Mouse (Mus musculus) brain, embryonic 18.5 days (tissue): Measurements from ENCODE around the gene Krtap5-3.
"Not testable (repeated sequence)": the region's sequence is repeated elsewhere in the genome, so short reads cannot be mapped to it uniquely, and the experiment has no call there.

ENCODE experiments used
- DNase-seq: peaks from one replicate; pipeline ENCODE4 v3.0.0-alpha.2; 2012; ENCODE audit warnings: low read depth, low spot score

Krtap5-3 gene

DNA sequence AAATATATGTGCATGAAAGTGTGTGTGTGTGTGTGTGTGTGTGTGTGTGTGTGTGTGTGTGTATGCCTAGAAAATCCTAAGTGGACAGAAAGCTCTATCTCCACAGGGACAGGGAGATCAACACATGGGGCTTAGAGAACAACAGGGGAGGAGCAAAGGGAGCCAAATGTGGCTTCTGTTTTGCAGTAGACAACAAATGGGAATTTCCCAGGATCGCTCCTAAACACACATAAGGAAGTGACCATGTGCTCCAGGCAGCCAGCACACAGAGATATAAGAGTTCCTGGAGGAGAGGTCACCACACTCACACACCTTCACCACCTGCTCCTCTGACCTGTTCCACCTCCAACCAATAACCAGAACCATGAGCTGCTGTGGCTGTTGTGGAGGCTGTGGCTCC is at the start of gene Krtap5-3:
Krtap5-3 (plus strand) TSS at position 301 of the 400 bp plus-strand sequence.
- DNase-seq, result no peak

DNA sequence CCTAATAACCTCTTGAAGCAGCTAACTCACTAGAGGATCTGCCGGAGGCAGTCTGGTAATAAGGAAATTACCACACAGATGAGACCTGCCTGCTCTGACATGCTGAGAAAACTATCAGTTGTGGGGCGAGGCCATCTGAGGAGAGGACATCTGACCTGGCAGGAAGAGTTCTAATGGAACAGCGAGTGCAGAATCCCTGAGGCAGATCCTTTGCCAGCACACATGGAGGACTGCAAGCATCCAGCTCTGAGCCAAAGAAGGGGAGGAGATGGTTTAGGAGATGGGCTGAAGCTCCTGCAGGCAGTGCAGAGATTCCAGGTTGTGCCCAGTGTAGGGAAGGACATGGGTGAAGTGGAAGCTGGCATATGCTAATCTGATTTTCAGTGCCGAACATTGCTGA is 49.0 kb upstream of the Krtap5-3 start:
- no peak for DNase-seq

DNA sequence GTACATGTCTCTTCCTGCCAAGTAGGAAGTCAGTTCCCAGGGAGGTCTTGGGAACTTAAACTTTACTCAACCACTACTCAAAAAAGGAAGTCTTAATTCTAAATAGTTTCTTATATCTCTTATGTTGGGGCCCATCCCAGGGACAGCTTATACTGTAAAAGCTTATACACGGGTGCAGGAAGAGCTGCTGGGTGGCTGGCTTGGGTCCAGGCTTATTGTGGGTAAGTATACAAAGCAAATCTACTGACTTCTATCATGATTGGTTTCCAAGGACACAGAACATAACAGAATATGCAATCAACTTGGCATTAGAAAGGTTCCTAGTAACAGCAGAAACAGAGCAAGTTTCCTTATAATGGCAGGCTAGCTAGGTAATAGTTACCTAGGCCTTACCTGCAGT is 45.9 kb upstream of the Krtap5-3 start:
- DNase-seq, result no peak

GRCm38 (mm10) chr7:142157013-142157412 is 44.2 kb upstream of the Krtap5-3 start, which contains the start of gene Gm29735:
Gene Gm29735, minus strand, starts transcription at chr7:142157113.
- DNase-seq, result not testable (repeated sequence)

- DNase-seq, result no peak
These were observed 41.8 kb upstream of the Krtap5-3 start for GRCm38 (mm10) chr7:142159366-142159765.

DNA sequence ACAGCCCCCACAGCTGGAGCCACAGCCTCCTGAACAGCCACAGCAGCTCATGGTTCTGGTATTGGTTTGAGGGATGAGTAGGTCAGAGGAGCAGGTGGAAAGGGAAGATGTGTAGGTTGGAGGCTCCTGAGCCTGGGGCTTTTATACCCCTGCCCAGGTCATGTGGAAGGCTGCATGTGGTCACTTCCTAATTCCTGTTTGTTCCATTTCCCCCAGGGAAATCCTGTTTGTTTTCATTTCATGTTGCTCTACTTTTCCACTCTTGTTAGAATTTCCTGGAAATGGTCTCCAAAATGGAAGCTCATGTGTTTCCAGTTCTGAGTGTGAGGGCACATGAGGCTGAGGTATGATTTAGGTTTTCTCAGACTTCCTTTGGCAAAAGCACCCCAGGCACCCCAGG is 35.5 kb upstream of the Krtap5-3 start, which contains the start of gene Gm4553:
Gm4553 (minus strand) TSS at position 101 of the 400 bp plus-strand sequence.
- not testable (repeated sequence) for DNase-seq

DNA sequence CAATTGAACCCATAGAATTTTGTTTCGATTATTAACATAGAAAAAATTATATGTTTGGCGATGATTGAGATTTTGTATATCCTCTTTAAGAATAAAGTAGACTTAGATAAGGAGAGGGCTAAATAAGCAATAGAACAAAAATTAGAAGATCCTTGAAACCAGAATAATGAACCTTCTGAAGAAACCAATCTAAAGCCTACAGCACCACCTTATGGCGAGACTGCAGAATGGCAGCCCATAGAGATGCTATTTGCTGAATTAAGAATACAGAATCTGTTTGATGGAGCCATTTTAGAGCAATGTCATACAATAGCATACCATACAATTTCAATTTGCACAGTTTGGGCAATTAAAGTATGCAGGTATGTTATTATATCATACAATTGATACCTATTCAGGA is 31.3 kb upstream of the Krtap5-3 start:
- DNase-seq, result peak; percentile 14

DNA sequence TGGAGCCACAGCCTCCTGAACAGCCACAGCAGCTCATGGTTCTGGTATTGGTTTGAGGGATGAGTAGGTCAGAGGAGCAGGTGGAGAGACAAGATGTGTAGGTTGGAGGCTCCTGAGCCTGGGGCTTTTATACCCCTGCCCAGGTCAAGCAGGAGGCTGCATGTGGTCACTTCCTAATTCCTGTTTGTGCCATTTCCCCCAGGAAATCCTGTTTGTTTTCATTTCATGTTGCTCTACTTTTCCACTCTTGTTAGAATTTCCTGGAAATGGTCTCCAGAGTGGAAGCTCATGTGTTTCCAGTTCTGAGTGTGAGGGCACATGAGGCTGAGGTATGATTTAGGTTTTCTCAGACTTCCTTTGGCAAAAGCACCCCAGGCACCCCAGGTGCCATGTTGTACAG is 25.3 kb upstream of the Krtap5-3 start, which contains the start of gene Krtap5-2:
Krtap5-2 (minus strand) TSS at position 101 of the 400 bp plus-strand sequence.
- DNase-seq, result not testable (repeated sequence)

GRCm38 (mm10) chr7:142178685-142179084 is 22.5 kb upstream of the Krtap5-3 start:
- no peak for DNase-seq

GRCm38 (mm10) chr7:142181021-142181420 is 20.1 kb upstream of the Krtap5-3 start:
- DNase-seq, result no peak

GRCm38 (mm10) chr7:142188156-142188555 is 13.0 kb upstream of the Krtap5-3 start:
- DNase-seq, result no peak

DNA sequence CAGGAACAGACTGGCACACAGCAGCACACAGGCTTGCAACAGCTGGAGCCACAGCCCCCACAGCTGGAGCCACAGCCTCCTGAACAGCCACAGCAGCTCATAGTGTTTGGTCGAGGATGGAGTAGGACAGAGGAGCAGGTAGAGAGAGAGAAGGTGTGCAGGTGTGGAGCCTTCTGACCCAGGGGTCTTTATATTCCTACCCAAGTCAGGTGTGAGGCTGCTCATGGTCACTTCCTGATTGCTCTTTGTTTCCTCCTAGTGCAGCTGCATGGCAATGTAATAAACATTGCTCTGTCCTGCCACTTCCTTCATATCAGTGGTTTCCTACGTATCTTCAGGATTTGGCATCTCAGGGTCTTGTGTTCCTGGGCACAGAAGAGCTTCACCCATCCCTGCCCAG is 10.9 kb upstream of the Krtap5-3 start, which contains the start of gene Gm10153:
Gm10153 (minus strand) TSS at position 101 of the 400 bp plus-strand sequence.
- DNase-seq, result no peak

DNA sequence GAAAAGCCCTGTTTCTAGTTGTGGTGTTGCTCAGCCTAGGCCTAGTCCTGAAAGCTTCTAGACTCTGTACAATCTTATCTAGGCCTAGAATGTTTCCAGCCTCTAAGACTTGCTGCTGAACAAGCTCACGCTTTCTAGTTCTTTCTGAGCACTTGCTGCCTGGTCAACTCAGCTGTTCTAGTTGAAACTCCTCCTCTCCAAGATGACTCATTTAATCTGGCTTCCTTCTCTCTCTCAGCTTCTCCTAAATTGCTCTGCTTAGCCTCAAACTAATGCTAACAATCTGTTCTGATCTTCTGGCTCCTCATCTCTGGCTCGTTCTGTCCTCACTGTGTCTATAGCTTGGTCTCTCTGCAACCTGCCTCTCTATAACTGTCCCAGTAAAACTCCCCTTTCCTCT is 2.4 kb upstream of the Krtap5-3 start:
- DNase-seq, result no peak

DNA sequence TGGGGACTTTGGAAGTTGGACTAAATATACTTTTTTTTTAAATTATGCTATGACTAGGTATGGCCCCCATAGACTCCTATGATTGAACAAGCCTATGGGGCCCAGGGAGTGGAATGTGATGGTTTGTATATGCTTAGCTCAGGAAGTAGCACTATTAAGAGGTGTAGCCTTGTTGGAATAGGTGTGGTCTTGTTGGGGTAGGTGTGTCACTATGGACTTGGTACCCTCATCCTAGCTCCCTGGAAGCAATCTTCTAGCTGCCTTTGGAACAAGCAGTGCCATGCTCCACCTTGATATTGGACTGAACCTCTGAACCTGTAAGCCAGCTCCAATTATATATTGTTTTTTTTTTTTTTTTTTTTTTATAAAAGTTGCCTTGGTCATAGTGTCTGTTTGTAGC is 4.3 kb downstream of the Krtap5-3 start:
- no peak for DNase-seq

DNA sequence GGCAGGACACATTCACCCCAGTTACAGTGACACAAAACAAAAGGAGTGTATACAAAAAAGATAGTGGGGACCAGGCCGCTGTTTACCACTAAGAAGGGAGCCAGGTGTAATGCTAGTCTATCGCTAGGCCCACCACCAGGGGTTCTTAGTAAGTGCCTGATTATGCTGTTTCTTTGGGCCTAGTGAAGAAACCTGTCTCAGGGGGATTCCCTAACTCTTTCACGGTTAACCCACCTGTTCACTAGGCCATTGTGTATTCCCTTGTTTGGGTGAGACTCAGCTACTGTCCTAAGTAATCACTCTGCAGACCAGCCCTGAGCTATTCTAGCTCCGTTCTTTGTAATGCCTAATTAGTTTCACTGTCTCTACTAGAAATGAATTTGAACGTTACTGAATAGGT is 5.7 kb downstream of the Krtap5-3 start:
- not testable (repeated sequence) for DNase-seq

DNA sequence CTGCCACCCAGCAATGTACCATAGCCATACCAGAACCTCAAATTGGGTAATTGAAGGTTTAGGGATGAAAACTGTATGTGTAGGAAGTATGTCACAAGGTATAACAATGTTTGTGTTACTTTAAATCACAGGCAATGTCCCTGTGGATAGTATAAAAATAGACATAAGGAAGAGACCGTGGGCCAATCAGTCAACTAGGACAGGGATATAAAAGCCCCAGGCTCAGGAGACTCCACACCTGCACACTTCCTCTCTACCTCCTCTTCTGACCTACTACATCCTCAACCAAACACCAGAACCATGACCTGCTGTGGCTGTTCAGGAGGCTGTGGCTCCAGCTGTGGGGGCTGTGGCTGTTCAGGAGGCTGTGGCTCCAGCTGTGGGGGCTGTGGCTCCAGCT is 10.4 kb downstream of the Krtap5-3 start, which contains the start of gene Gm7579:
Gm7579 (plus strand) TSS at position 301 of the 400 bp plus-strand sequence.
- no peak for DNase-seq

DNA sequence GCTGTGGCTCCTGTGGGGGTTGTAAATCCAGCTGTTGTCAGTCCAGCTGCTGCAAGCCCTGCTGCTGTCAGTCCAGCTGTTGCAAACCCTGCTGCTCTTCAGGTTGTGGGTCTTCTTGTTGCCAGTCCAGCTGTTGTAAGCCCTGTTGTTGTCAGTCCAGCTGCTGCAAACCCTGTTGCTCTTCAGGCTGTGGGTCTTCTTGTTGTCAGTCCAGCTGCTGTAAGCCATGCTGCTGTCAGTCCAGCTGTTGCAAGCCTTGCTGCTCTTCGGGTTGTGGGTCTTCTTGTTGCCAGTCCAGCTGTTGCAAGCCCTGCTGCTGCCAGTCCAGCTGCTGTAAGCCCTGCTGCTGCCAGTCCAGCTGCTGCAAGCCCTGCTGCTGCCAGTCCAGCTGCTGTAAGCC is 11.0 kb downstream of the Krtap5-3 start:
- DNase-seq, result not testable (repeated sequence)

DNA sequence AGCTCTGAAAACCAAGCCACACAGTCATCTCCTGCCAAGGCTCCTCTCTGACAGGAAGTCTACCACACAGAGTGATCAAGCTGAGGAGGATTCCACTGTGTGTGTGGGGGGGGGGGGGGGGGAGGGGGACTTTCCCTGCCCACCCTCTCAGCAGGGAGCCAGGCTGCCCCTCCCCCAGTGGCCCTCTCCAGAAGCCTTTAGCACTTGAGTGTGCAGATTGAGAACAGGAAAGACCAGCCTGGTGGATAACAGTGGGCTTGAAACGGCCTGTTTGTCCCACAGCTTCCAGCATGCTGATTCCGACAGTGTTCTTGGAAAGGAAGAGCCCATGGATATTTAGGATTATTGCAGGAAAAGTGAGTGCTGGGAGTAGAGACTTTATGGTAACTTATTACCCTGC is 23.4 kb downstream of the Krtap5-3 start:
- DNase-seq, result no peak

DNA sequence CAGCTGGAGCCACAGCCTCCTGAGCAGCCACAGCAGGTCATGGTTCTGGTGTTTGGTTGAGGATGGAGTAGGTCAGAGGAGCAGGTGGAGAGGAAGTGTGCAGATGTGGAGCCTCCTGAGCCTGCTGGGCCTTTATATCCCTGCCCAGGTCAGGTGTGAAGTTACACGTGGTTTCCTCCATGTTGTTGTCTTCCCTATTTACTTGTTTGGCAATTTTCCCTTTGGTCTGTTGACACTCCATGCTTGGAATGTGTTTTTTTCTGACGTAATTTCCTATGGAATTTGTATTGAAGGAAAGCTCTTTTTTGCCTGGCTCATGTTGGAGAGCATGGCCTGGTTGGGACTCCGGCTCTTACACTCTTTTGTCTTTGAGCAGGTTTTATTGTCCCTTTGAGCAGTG is 28.7 kb downstream of the Krtap5-3 start, which contains the start of gene Krtap5-5:
Krtap5-5 (minus strand) TSS at position 101 of the 400 bp plus-strand sequence.
- not testable (repeated sequence) for DNase-seq

GRCm38 (mm10) chr7:142231540-142231939 is 30.4 kb downstream of the Krtap5-3 start:
- no peak for DNase-seq

- DNase-seq, result no peak
These were observed 39.8 kb downstream of the Krtap5-3 start, which contains the start of gene Gm40460 for GRCm38 (mm10) chr7:142240978-142241377. Gene Gm40460, minus strand, starts transcription at chr7:142241078.

DNA sequence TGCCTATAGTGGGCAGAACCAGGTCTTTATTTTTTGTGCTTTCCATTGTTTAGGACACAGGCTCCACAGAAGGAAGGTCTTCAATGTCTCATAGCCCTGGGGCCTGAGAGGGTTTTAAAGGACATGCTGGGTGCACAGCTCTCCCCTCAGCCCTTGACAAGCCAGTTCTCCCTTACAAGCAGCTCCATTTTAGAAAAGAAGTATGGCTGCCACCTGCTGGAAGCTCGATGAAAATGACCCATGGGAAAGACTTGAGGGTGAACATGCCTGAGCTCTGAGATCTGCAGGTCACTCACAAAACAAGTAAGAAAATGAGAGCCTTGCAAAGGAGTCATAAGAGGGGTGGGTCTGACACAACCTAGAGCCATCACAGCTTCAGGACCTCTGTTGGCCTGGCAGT is 48.7 kb downstream of the Krtap5-3 start:
- DNase-seq, result no peak
